Mouse (Mus musculus): Measurements from ENCODE around the gene Armc9. TPM values are rescaled to one million over a fixed set of nuclear protein-coding genes. Genes with fewer than 3 reads are reported as not detected.

Gene Armc9
- polyA plus RNA-seq, 1 experiment from 2014 or later: 33.0 TPM

- no peaks in the 10 kb centered on the region for H3K27me3 ChIP-seq (ENCODE audit: control insufficient read depth, insufficient read depth, low read length)
- no peaks in the 10 kb centered on the region for H3K9me3 ChIP-seq (ENCODE audit: control insufficient read depth, low read length)
- no peak overlapping the region for H3K4me2 ChIP-seq (replicated peaks)
- H3K36me3 ChIP-seq (replicated peaks; ENCODE audit: control insufficient read depth, insufficient read depth): no peaks in the 10 kb centered on the region
- H3K27ac ChIP-seq: no peak overlapping the region
- H3K9ac ChIP-seq: no peak overlapping the region
- H3K4me1 ChIP-seq (replicated peaks; ENCODE audit: control insufficient read depth, insufficient read depth, low read length): no peaks in the 10 kb centered on the region
- no peak overlapping the region for H3K4me3 ChIP-seq (replicated peaks; ENCODE audit: low read length)
- ATAC-seq (ENCODE audit: low FRiP score) (no peak), DNase-seq (ENCODE audit: low spot score) (no peak)
- WGBS: 89% methylated on average over 6 of the region's 6 CpGs
Observed at GRCm38 (mm10) chr1:86271707-86272106, 117.1 kb downstream of the Armc9 start.

DNA sequence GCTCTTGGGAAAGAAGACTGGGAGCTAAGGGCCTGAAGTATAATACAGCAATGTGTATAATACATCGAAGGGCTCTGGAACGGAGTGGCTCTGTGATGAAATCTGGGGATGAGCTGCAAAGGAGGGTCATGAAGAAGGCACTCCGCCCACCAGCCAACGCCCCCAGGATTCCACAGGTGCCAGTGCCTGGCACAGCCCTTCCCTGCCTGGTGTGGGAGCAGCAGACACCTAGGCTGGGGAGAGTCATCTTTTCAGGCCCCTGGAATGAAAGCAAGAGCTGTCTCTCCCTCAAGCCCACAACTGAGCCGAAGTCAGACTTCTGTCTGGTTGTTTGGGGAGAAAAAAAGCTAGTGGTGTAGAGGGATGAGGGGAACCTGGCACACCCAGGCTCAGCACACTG, 122.5 kb downstream of the Armc9 start:
- no peaks in the 10 kb centered on the region for H3K9me3 ChIP-seq (ENCODE audit: control insufficient read depth, low read length)
- H3K36me3 ChIP-seq (replicated peaks; ENCODE audit: control insufficient read depth, insufficient read depth): no peaks in the 10 kb centered on the region
- no peaks in the 10 kb centered on the region for H3K27me3 ChIP-seq (ENCODE audit: control insufficient read depth, insufficient read depth, low read length)
- WGBS: 94% methylated on average over 5 of the region's 5 CpGs
- no peak overlapping the region for H3K27ac ChIP-seq
- no peak overlapping the region for H3K9ac ChIP-seq
- no peak overlapping the region for H3K4me3 ChIP-seq (replicated peaks; ENCODE audit: low read length)
- no peaks in the 10 kb centered on the region for H3K4me1 ChIP-seq (replicated peaks; ENCODE audit: control insufficient read depth, insufficient read depth, low read length)
- no peak overlapping the region for H3K4me2 ChIP-seq (replicated peaks)
- DNase-seq (ENCODE audit: low spot score) (no peak), ATAC-seq (ENCODE audit: low FRiP score) (no peak)

DNA sequence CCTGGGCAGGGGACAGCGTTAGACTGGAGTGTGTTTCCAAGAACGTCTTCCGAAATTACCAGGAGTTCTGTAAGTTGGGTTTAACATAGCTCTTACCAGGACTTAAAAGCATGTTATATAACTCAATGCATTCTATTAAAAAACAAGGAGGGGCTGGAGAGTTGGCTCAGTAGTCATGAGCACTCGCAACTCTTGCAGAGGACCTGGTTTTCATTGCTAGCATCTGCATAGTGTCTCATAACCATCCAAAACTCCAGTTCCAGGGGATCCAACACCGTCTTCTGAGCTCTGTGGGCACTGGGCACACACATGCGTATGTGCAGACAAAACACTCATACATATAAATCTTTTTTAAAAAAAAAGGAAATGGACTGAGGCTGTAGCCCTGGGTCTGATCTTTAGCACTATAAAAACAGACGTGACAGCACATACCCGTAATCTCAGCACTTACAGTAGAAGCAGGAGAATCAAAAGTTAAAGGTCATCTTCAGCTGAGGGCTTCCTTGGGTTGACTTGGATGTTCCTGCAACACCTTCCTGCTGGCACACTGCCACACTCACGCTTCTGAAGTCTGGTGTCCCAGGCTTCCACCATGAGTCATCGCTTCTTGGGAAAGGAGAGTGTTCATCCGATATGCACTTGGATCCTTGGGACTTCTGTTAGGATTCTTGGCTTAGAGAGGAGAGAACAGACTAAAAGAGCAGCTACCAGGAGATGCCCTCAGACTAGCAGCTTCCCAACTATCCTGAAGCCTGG, 127.4 kb downstream of the Armc9 start:
- H3K36me3 ChIP-seq (replicated peaks; ENCODE audit: control insufficient read depth, insufficient read depth): no peaks in the 10 kb centered on the region
- 90% methylated on average over 11 of the region's 11 CpGs for WGBS

DNA sequence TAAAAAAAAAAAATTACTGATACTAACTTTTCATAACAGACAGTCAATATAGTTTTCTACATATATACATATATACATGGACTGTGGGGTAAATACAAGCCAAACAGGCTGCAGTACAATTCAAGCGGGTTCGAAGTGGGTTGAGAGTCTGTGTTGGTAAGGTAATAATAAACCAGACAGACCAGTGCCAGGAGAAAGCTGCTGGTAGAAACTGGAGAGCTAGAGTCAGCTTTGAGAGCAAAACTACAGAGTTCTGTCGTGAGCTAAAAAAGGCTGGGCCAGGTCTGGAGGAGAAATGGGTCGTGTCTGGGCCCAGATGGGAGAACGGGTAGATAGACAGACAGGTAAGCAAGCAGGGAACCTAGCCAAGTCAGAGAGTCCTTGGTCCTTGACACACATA, 129.5 kb downstream of the Armc9 start:
- ATAC-seq (ENCODE audit: low FRiP score) (no peak), DNase-seq (ENCODE audit: low spot score) (no peak)
- H3K9me3 ChIP-seq (ENCODE audit: control insufficient read depth, low read length): no peaks in the 10 kb centered on the region
- no peaks in the 10 kb centered on the region for H3K27me3 ChIP-seq (ENCODE audit: control insufficient read depth, insufficient read depth, low read length)
- H3K4me1 ChIP-seq (replicated peaks; ENCODE audit: control insufficient read depth, insufficient read depth, low read length): no peaks in the 10 kb centered on the region
- H3K27ac ChIP-seq: no peak overlapping the region
- no peaks in the 10 kb centered on the region for H3K36me3 ChIP-seq (replicated peaks; ENCODE audit: control insufficient read depth, insufficient read depth)
- H3K4me2 ChIP-seq (replicated peaks): no peak overlapping the region
- H3K9ac ChIP-seq: no peak overlapping the region
- WGBS: 91% methylated on average over 5 of the region's 5 CpGs
- no peak overlapping the region for H3K4me3 ChIP-seq (replicated peaks; ENCODE audit: low read length)

More for the DNA sequence above, 127.4 kb downstream of the Armc9 start:
- Histone ChIP-seq H3K4me1 (replicated peaks; ENCODE audit: control insufficient read depth, insufficient read depth, low read length) (no peaks in the 10 kb centered on the region), H3K9ac (no peak overlapping the region), H3K4me2 (replicated peaks) (no peak overlapping the region), H3K27me3 (ENCODE audit: control insufficient read depth, insufficient read depth, low read length) (no peaks in the 10 kb centered on the region), H3K4me3 (replicated peaks; ENCODE audit: low read length) (no peak overlapping the region), H3K9me3 (ENCODE audit: control insufficient read depth, low read length) (no peaks in the 10 kb centered on the region), H3K27ac (no peak overlapping the region)
- no peak for ATAC-seq (ENCODE audit: low FRiP score)
- DNase-seq (ENCODE audit: low spot score): no peak

DNA sequence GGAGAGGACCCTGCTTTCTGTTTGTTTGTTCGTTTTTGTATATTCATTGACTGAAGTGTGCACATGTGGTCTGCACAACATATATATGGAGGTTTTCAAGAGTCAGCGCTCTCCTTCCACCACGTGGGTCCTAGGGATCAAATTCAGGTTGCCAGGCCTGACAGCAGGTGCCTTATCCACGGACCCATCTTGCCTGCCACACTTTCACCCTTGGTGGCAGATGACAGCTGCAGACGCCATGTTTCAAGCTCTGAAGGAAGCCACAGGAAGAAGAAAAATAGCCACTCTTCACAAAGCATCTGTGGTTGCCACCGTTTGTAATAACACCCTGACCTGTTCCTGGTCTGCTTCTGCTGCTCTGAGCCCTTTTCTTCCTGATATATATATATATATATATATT, 130.7 kb downstream of the Armc9 start:
- no peak overlapping the region for H3K9ac ChIP-seq
- no peak for DNase-seq (ENCODE audit: low spot score)
- H3K27me3 ChIP-seq (ENCODE audit: control insufficient read depth, insufficient read depth, low read length): no peaks in the 10 kb centered on the region
- 89% methylated on average over 6 of the region's 6 CpGs for WGBS
- no peak overlapping the region for H3K4me2 ChIP-seq (replicated peaks)
- H3K36me3 ChIP-seq (replicated peaks; ENCODE audit: control insufficient read depth, insufficient read depth): no peaks in the 10 kb centered on the region
- no peak overlapping the region for H3K4me3 ChIP-seq (replicated peaks; ENCODE audit: low read length)
- no peak for ATAC-seq (ENCODE audit: low FRiP score)
- H3K9me3 ChIP-seq (ENCODE audit: control insufficient read depth, low read length): no peaks in the 10 kb centered on the region
- H3K27ac ChIP-seq: no peak overlapping the region
- no peaks in the 10 kb centered on the region for H3K4me1 ChIP-seq (replicated peaks; ENCODE audit: control insufficient read depth, insufficient read depth, low read length)

DNA sequence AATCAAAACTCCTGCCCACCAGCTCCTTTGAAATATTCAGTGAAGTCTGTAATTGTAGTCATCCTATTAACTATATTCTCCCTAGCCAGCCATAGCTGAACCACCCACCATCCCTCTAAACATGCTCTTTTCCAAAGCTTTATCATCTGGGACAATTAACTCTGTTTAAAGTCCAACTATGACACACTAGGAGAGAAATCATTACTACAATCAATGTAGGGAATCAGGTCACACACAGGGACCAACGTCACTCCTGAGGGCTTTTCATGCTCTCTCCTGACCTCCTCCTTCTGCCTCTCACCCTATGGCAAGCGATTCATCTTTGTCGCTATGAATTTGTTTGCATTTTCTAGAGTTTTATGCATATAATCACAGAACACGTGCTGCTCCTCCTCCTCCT, 132.9 kb downstream of the Armc9 start:
- no peak overlapping the region for H3K4me3 ChIP-seq (replicated peaks; ENCODE audit: low read length)
- no peaks in the 10 kb centered on the region for H3K27me3 ChIP-seq (ENCODE audit: control insufficient read depth, insufficient read depth, low read length)
- H3K9me3 ChIP-seq (ENCODE audit: control insufficient read depth, low read length): no peaks in the 10 kb centered on the region
- no peak overlapping the region for H3K27ac ChIP-seq
- H3K4me2 ChIP-seq (replicated peaks): no peak overlapping the region
- 79% methylated on average over 4 of the region's 4 CpGs for WGBS
- no peak for ATAC-seq (ENCODE audit: low FRiP score)
- no peak for DNase-seq (ENCODE audit: low spot score)
- no peak overlapping the region for H3K9ac ChIP-seq
- H3K4me1 ChIP-seq (replicated peaks; ENCODE audit: control insufficient read depth, insufficient read depth, low read length): no peaks in the 10 kb centered on the region
- no peaks in the 10 kb centered on the region for H3K36me3 ChIP-seq (replicated peaks; ENCODE audit: control insufficient read depth, insufficient read depth)

- Histone ChIP-seq H3K27ac (no peak overlapping the region), H3K4me1 (replicated peaks; ENCODE audit: control insufficient read depth, insufficient read depth, low read length) (no peaks in the 10 kb centered on the region), H3K4me2 (replicated peaks) (no peak overlapping the region), H3K9ac (no peak overlapping the region), H3K9me3 (ENCODE audit: control insufficient read depth, low read length) (no peaks in the 10 kb centered on the region), H3K27me3 (ENCODE audit: control insufficient read depth, insufficient read depth, low read length) (no peaks in the 10 kb centered on the region), H3K36me3 (replicated peaks; ENCODE audit: control insufficient read depth, insufficient read depth) (no peaks in the 10 kb centered on the region), H3K4me3 (replicated peaks; ENCODE audit: low read length) (no peak overlapping the region)
- ATAC-seq (ENCODE audit: low FRiP score) (no peak), DNase-seq (ENCODE audit: low spot score) (no peak)
- 72% methylated on average over 3 of the region's 3 CpGs for WGBS
Observed at GRCm38 (mm10) chr1:86290452-86290851, 135.9 kb downstream of the Armc9 start.

GRCm38 (mm10) chr1:86293091-86293490, 138.5 kb downstream of the Armc9 start:
- no peak overlapping the region for H3K4me3 ChIP-seq (replicated peaks; ENCODE audit: low read length)
- 91% methylated on average over 3 of the region's 3 CpGs for WGBS

DNA sequence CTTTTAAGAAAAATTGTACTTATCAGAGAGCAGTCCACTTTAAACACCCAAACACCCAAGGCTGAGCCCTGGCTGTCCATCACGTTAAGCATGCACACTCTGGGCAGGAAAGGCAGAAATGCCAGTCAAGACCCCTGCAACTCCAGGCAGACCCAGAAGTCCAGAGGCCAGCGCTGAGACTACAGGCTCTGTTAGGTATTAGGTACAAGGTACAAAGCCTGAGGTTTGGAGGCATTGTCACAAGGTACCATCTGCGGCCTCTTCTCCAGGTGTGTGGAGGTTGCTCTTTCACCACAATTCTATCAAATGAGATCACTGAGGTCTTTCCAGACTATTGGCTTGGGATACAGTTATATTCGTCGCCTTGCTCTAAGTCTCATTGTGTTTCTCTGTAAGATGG, 139.3 kb downstream of the Armc9 start:
- H3K4me2 ChIP-seq (replicated peaks): no peak overlapping the region
- WGBS: 89% methylated on average over 5 of the region's 5 CpGs
- no peaks in the 10 kb centered on the region for H3K36me3 ChIP-seq (replicated peaks; ENCODE audit: control insufficient read depth, insufficient read depth)
- no peaks in the 10 kb centered on the region for H3K9me3 ChIP-seq (ENCODE audit: control insufficient read depth, low read length)
- no peak for DNase-seq (ENCODE audit: low spot score)
- H3K27me3 ChIP-seq (ENCODE audit: control insufficient read depth, insufficient read depth, low read length): no peaks in the 10 kb centered on the region
- H3K27ac ChIP-seq: no peak overlapping the region
- no peak overlapping the region for H3K9ac ChIP-seq
- H3K4me1 ChIP-seq (replicated peaks; ENCODE audit: control insufficient read depth, insufficient read depth, low read length): no peaks in the 10 kb centered on the region
- ATAC-seq (ENCODE audit: low FRiP score): no peak
- H3K4me3 ChIP-seq (replicated peaks; ENCODE audit: low read length): no peak overlapping the region

More at GRCm38 (mm10) chr1:86293091-86293490, 138.5 kb downstream of the Armc9 start:
- Histone ChIP-seq H3K27ac (no peak overlapping the region), H3K9ac (no peak overlapping the region), H3K27me3 (ENCODE audit: control insufficient read depth, insufficient read depth, low read length) (no peaks in the 10 kb centered on the region), H3K9me3 (ENCODE audit: control insufficient read depth, low read length) (no peaks in the 10 kb centered on the region), H3K36me3 (replicated peaks; ENCODE audit: control insufficient read depth, insufficient read depth) (no peaks in the 10 kb centered on the region), H3K4me2 (replicated peaks) (no peak overlapping the region), H3K4me1 (replicated peaks; ENCODE audit: control insufficient read depth, insufficient read depth, low read length) (no peaks in the 10 kb centered on the region)
- ATAC-seq (ENCODE audit: low FRiP score) (no peak), DNase-seq (ENCODE audit: low spot score) (no peak)

GRCm38 (mm10) chr1:86294472-86294871, 139.9 kb downstream of the Armc9 start:
- H3K36me3 ChIP-seq (replicated peaks; ENCODE audit: control insufficient read depth, insufficient read depth): no peaks in the 10 kb centered on the region

More at GRCm38 (mm10) chr1:86294472-86294871, 139.9 kb downstream of the Armc9 start:
- no peak for ATAC-seq (ENCODE audit: low FRiP score)
- Histone ChIP-seq H3K4me2 (replicated peaks) (no peak overlapping the region), H3K9me3 (ENCODE audit: control insufficient read depth, low read length) (no peaks in the 10 kb centered on the region), H3K27me3 (ENCODE audit: control insufficient read depth, insufficient read depth, low read length) (no peaks in the 10 kb centered on the region), H3K4me3 (replicated peaks; ENCODE audit: low read length) (no peak overlapping the region), H3K27ac (no peak overlapping the region), H3K4me1 (replicated peaks; ENCODE audit: control insufficient read depth, insufficient read depth, low read length) (no peaks in the 10 kb centered on the region), H3K9ac (no peak overlapping the region)
- WGBS: 18% methylated on average over 4 of the region's 4 CpGs
- no peak for DNase-seq (ENCODE audit: low spot score)

Measured in hindbrain, embryonic 14.5 days (tissue).